ENCODE assay signal across 24 mouse cellular contexts in the genomic region with DNA sequence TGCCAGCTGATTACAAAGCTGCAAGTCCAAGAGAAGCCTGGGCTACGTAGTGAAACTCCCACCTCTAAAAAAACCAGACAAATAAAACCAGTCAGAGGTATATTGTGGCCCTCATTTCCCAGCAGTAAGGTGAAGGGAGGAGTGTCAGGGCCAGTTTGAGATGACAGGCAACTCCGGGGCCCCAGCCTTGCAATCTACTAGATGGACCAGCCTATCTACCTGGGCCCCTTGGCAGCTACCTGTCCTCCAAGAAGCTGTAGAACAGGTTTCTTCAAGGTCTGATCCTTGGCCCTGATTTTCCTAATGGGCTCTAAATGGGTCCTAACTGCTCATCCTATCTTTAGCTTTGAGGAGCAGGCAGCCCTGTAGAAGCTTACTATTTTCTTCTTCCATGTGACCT. TPM values are rescaled to one million over a fixed set of nuclear protein-coding genes. Genes with fewer than 3 reads are reported as not detected.
A peak's percentile ranks its signal among the peaks of the same experiment; 100 is the strongest.
DNase-seq lines count a peak whose midpoint lies in the region; ATAC-seq lines count a peak whose summit lies in the region.
"Had no signal": no experiment of that assay in that cellular context is flagged by ENCODE, and none has a peak within 500 bp of the region (broad histone marks: within the 10 kb centered on the region; RNA-seq: fewer than 3 reads in every experiment).

No protein-coding gene starts in this region.

- H3K4me1 ChIP-seq in embryonic facial prominence, embryonic 15.5 days, result no peaks in the 10 kb centered on the region
- H3K4me1 ChIP-seq in embryonic facial prominence, embryonic 10.5 days, result no peaks in the 10 kb centered on the region
- H3K4me1 ChIP-seq in stomach, embryonic 16.5 days (ENCODE audit: control insufficient read depth, insufficient read depth, low read length), result peaks cover 16% of the 10 kb centered on the region
- H3K4me1 ChIP-seq in limb, embryonic 10.5 days, result no peaks in the 10 kb centered on the region
- H3K4me1 ChIP-seq: forebrain, embryonic 10.5 days; hindbrain, embryonic 12.5 days had no signal

- H3K4me2 ChIP-seq in embryonic facial prominence, embryonic 15.5 days (replicated peaks), result no peak overlapping the region
- H3K4me2 ChIP-seq in stomach, embryonic 16.5 days (ENCODE audit: low read depth, low read length), result peak overlapping the region; percentile 16; the same call in 1 of the 2 replicates
- H3K4me2 ChIP-seq: hindbrain, embryonic 12.5 days had no signal

- H3K27ac ChIP-seq in embryonic facial prominence, embryonic 15.5 days (replicated peaks), result 0 out of 2 replicates have a peak overlapping the region, but pooled peaks have one; percentile 45
- no peak overlapping the region for H3K27ac ChIP-seq in embryonic facial prominence, embryonic 10.5 days (replicated peaks)
- peak overlapping the region; percentile 79 for H3K27ac ChIP-seq in stomach, embryonic 16.5 days (ENCODE audit: low read length)
- no peak overlapping the region for H3K27ac ChIP-seq in limb, embryonic 10.5 days
- H3K27ac ChIP-seq: forebrain, embryonic 10.5 days; gastrocnemius, adult 2 months; heart, embryonic 10.5 days; hindbrain, embryonic 12.5 days had no signal

- no peaks in the 10 kb centered on the region for H3K9me3 ChIP-seq in embryonic facial prominence, embryonic 15.5 days (replicated peaks)
- no peaks in the 10 kb centered on the region for H3K9me3 ChIP-seq in embryonic facial prominence, embryonic 10.5 days
- no peaks in the 10 kb centered on the region for H3K9me3 ChIP-seq in stomach, embryonic 16.5 days (replicated peaks; ENCODE audit: control insufficient read depth, low read length)
- no peaks in the 10 kb centered on the region for H3K9me3 ChIP-seq in limb, embryonic 10.5 days (replicated peaks)
- H3K9me3 ChIP-seq: forebrain, embryonic 10.5 days; heart, embryonic 10.5 days; hindbrain, embryonic 12.5 days had no signal

- WGBS in embryonic facial prominence, embryonic 15.5 days, result 58% methylated on average over 2 of the region's 2 CpGs
- WGBS in embryonic facial prominence, embryonic 10.5 days, result 88% methylated on average over 2 of the region's 2 CpGs
- WGBS in stomach, embryonic 16.5 days, result 58% methylated on average over 2 of the region's 2 CpGs
- 83% methylated on average over 2 of the region's 2 CpGs for WGBS in limb, embryonic 10.5 days

- no peaks in the 10 kb centered on the region for H3K27me3 ChIP-seq in embryonic facial prominence, embryonic 15.5 days
- H3K27me3 ChIP-seq in embryonic facial prominence, embryonic 10.5 days (replicated peaks; ENCODE audit: low read depth, poor library complexity, severe bottlenecking), result no peaks in the 10 kb centered on the region
- no peaks in the 10 kb centered on the region for H3K27me3 ChIP-seq in stomach, embryonic 16.5 days (ENCODE audit: control insufficient read depth, insufficient read depth, low read length)
- no peaks in the 10 kb centered on the region for H3K27me3 ChIP-seq in limb, embryonic 10.5 days (ENCODE audit: low read depth, poor library complexity, severe bottlenecking)
- H3K27me3 ChIP-seq: hindbrain, embryonic 12.5 days had no signal

- H3K4me3 ChIP-seq in embryonic facial prominence, embryonic 15.5 days (replicated peaks), result no peak overlapping the region
- H3K4me3 ChIP-seq in embryonic facial prominence, embryonic 10.5 days, result no peak overlapping the region
- no peak overlapping the region for H3K4me3 ChIP-seq in stomach, embryonic 16.5 days (replicated peaks; ENCODE audit: low read length)
- no peak overlapping the region for H3K4me3 ChIP-seq in limb, embryonic 10.5 days
- H3K4me3 ChIP-seq: erythroblast, embryonic 14.5 days; forebrain, embryonic 10.5 days; gastrocnemius, adult 2 months; heart, embryonic 10.5 days; hindbrain, embryonic 12.5 days had no signal

- ATAC-seq in embryonic facial prominence, embryonic 15.5 days (ENCODE audit: insufficient number of reproducible peaks, low FRiP score, low TSS enrichment, low read depth), result 0 out of 2 replicates have a peak, but pooled peaks have one; percentile 70
- peak; percentile 31; the same call in 1 of the 2 replicates for ATAC-seq in stomach, embryonic 16.5 days (ENCODE audit: insufficient read depth, low FRiP score)
- ATAC-seq: CD4-positive, CD25-positive, alpha-beta regulatory T cell, adult 4 months; forebrain, embryonic 14.5 days; hindbrain, embryonic 16.5 days had no signal

- no peak for DNase-seq in embryonic facial prominence, embryonic 10.5 days (ENCODE audit: low spot score)
- DNase-seq in urinary bladder, postnatal 14 days (ENCODE audit: low spot score), result peak; percentile 52
- DNase-seq in urinary bladder, adult 18-20 months (ENCODE audit: low spot score in 2 of 2), result no peak
- no peak for DNase-seq in limb, embryonic 10.5 days (ENCODE audit: low spot score)
- DNase-seq in thymus, postnatal 14 days, result no peak
- DNase-seq: adrenal gland, postnatal 14 days; B cell, adult 2 months; cerebellum, adult 18-20 months; cerebellum, adult 9-11 months; cerebellum, postnatal 36 days; gastrocnemius, adult 2 months; gastrocnemius, postnatal 25 days; heart, postnatal 10 days; heart, postnatal 4 days had no signal

- H3K9ac ChIP-seq in embryonic facial prominence, embryonic 15.5 days, result no peak overlapping the region
- no peak overlapping the region for H3K9ac ChIP-seq in stomach, embryonic 16.5 days (ENCODE audit: low read length)
- H3K9ac ChIP-seq: hindbrain, embryonic 12.5 days had no signal

- H3K36me3 ChIP-seq in embryonic facial prominence, embryonic 15.5 days, result no peaks in the 10 kb centered on the region
- H3K36me3 ChIP-seq in embryonic facial prominence, embryonic 10.5 days (replicated peaks), result no peaks in the 10 kb centered on the region
- no peaks in the 10 kb centered on the region for H3K36me3 ChIP-seq in stomach, embryonic 16.5 days (ENCODE audit: control insufficient read depth, insufficient read depth, low read length)
- no peaks in the 10 kb centered on the region for H3K36me3 ChIP-seq in limb, embryonic 10.5 days
- H3K36me3 ChIP-seq: forebrain, embryonic 10.5 days; G1E; heart, embryonic 10.5 days; hindbrain, embryonic 12.5 days had no signal

RNA-seq across cellular contexts. Expression of a gene that starts 7.3 kb away (rescaled TPM):
- polyA plus RNA-seq in embryonic facial prominence, embryonic 15.5 days (2015; fragmentation: Nextera tagmentation; extraction: Ambion mirVana), result 20.1 and 21.0 TPM in 2 replicates
- 8.3 and 8.8 TPM in 2 replicates for polyA plus RNA-seq in embryonic facial prominence, embryonic 10.5 days (2016; fragmentation: Nextera tagmentation; extraction: Ambion mirVana)
- 15.1 and 15.4 TPM in 2 replicates for polyA plus RNA-seq in stomach, embryonic 16.5 days (2015; fragmentation: Nextera tagmentation; extraction: Ambion mirVana)
- 7.1 and 8.5 TPM in 2 replicates for polyA plus RNA-seq in limb, embryonic 10.5 days (2016; fragmentation: Nextera tagmentation; extraction: Ambion mirVana)

Comparison
In these comparisons a context has a peak if more than half of its experiments do, and no peak if none do; other contexts are left out.
1. H3K27ac ChIP-seq: peak in embryonic facial prominence, embryonic 15.5 days (single experiment) and stomach, embryonic 16.5 days (single experiment); none in embryonic facial prominence, embryonic 10.5 days (single experiment) and limb, embryonic 10.5 days (single experiment).